ENCODE assay signal across 8 mouse cellular contexts in genomic region chr5:43582876-43583275, GRCm38 (mm10).
DNase-seq lines count a peak whose midpoint lies in the region; ATAC-seq and TF ChIP-seq lines count a peak whose summit lies in the region.

No protein-coding gene starts in this region.

- H3K27ac ChIP-seq in kidney, embryonic 16.5 days (ENCODE audit: low read length), result no peak overlapping the region
- no peak overlapping the region for H3K27ac ChIP-seq in ES-E14 (ENCODE audit: insufficient read depth, low read depth, low read length, poor library complexity, severe bottlenecking)
- H3K27ac ChIP-seq in midbrain, embryonic 15.5 days, result 0 out of 2 replicates have a peak overlapping the region, but pooled peaks have one; percentile 27

- no peak overlapping the region for H3K4me3 ChIP-seq in kidney, embryonic 16.5 days (ENCODE audit: low read length)
- H3K4me3 ChIP-seq in ES-E14 (ENCODE audit: insufficient read depth in 1 of 2, low read depth in 1 of 2, low read length in 2 of 2, poor library complexity in 1 of 2, severe bottlenecking in 1 of 2), result no peak overlapping the region
- no peak overlapping the region for H3K4me3 ChIP-seq in midbrain, embryonic 15.5 days

- DNase-seq in adrenal gland, adult 2 months, result peak; percentile 9
- DNase-seq in adrenal gland, postnatal 10 days, result no peak
- peak; percentile 23 for DNase-seq in kidney, adult 9 months
- DNase-seq in ES-E14 (ENCODE audit: low read depth, low spot score), result peak; percentile 20

- no peak overlapping the region for H3K9ac ChIP-seq in kidney, embryonic 16.5 days (replicated peaks; ENCODE audit: low read length)
- no peak overlapping the region for H3K9ac ChIP-seq in ES-E14 (ENCODE audit: insufficient read depth, low read depth, low read length, poor library complexity, severe bottlenecking)
- H3K9ac ChIP-seq in midbrain, embryonic 15.5 days, result no peak overlapping the region

- in situ Hi-C loops in ES-E14 (cut with MboI; ENCODE audit: low sequenced_read_pairs in 2 of 2, unreplicated experiment in 2 of 2), result no loop called here

- no peak overlapping the region for H3K4me2 ChIP-seq in kidney, embryonic 16.5 days (replicated peaks; ENCODE audit: low read depth, low read length)
- no peak overlapping the region for H3K4me2 ChIP-seq in midbrain, embryonic 15.5 days

- H3K27me3 ChIP-seq in kidney, embryonic 16.5 days (ENCODE audit: insufficient read depth, low read length), result no peaks in the 10 kb centered on the region
- H3K27me3 ChIP-seq in midbrain, embryonic 15.5 days (replicated peaks), result no peaks in the 10 kb centered on the region

- ATAC-seq in kidney, embryonic 16.5 days (ENCODE audit: low FRiP score, low TSS enrichment), result no peak
- peak; percentile 77 for ATAC-seq in granulocyte monocyte progenitor cell, adult 5-6 weeks (replicated peaks; ENCODE audit: poor library complexity, severe bottlenecking)
- ATAC-seq in midbrain, embryonic 15.5 days (replicated peaks), result peak; percentile 66
- ATAC-seq in erythroblast, adult 5-6 weeks (replicated peaks; ENCODE audit: low FRiP score, poor library complexity, severe bottlenecking), result no peak

- 0 out of 2 replicates have a peak, but pooled peaks cover 5% of the 10 kb centered on the region for H3K4me1 ChIP-seq in kidney, embryonic 16.5 days (ENCODE audit: insufficient read depth, low read length)
- peaks cover 0 to 2% of the 10 kb centered on the region in 2 experiments; a peak in 1 of 4 replicates for H3K4me1 ChIP-seq in ES-E14 (ENCODE audit: control insufficient read depth in 2 of 2, insufficient read depth in 2 of 2, low read length in 2 of 2, poor library complexity in 1 of 2)
- H3K4me1 ChIP-seq in midbrain, embryonic 15.5 days, result peaks cover 15% of the 10 kb centered on the region

- no peaks in the 10 kb centered on the region for H3K36me3 ChIP-seq in kidney, embryonic 16.5 days (ENCODE audit: insufficient read depth, low read length)
- H3K36me3 ChIP-seq in ES-E14 (ENCODE audit: control insufficient read depth, insufficient read depth, low read length, poor library complexity, severe bottlenecking), result no peaks in the 10 kb centered on the region
- H3K36me3 ChIP-seq in midbrain, embryonic 15.5 days (replicated peaks), result no peaks in the 10 kb centered on the region

- H3K9me3 ChIP-seq in kidney, embryonic 16.5 days (ENCODE audit: low read length), result no peaks in the 10 kb centered on the region
- no peaks in the 10 kb centered on the region for H3K9me3 ChIP-seq in ES-E14 (ENCODE audit: control insufficient read depth, insufficient read depth, low read depth, low read length)
- no peaks in the 10 kb centered on the region for H3K9me3 ChIP-seq in midbrain, embryonic 15.5 days

- WGBS in kidney, embryonic 16.5 days, result 37% methylated on average over 2 of the region's 2 CpGs
- WGBS in midbrain, embryonic 15.5 days, result 27% methylated on average over 2 of the region's 2 CpGs

TF ChIP-seq in ES-E14, 5 proteins besides CTCF, POLR2A, EP300 and RAD21:
- no peak for TF ChIP-seq HCFC1 (IDR thresholded peaks at IDR 0.05; ENCODE audit: borderline replicate concordance, insufficient read depth, low read length)
- TF ChIP-seq MAFK (IDR thresholded peaks at IDR 0.05; ENCODE audit: insufficient read depth, low read depth, low read length), result no peak
- TF ChIP-seq ZC3H11A (IDR thresholded peaks at IDR 0.05; ENCODE audit: borderline replicate concordance, low read depth, low read length), result no peak
- TF ChIP-seq ZNF384 (IDR thresholded peaks at IDR 0.05; ENCODE audit: low read depth, low read length), result no peak
- no peak for TF ChIP-seq CHD2 (IDR thresholded peaks at IDR 0.05; ENCODE audit: low read depth, low read length)

Comparison
In these comparisons a context has a peak if more than half of its experiments do, and no peak if none do; other contexts are left out.
1. ATAC-seq: peak in granulocyte monocyte progenitor cell, adult 5-6 weeks (single experiment) and midbrain, embryonic 15.5 days (single experiment); none in kidney, embryonic 16.5 days (single experiment) and erythroblast, adult 5-6 weeks (single experiment).